Mouse (Mus musculus) kidney, postnatal 0 days (tissue): Measurements from ENCODE around the gene Olfr642. TPM values are rescaled to one million over a fixed set of nuclear protein-coding genes. Genes with fewer than 3 reads are reported as not detected.

Source experiments
- ATAC-seq: fragments of 200-750 bp; cut with Nextera tagmentation; replicated peaks from 2 replicates; pipeline ENCODE4 v1.8.0; 2017; ENCODE audit warnings: low read depth, moderate number of reproducible peaks, moderate TSS enrichment, moderate library complexity; ENCODE audit not compliant: low FRiP score
- DNase-seq: peaks from one replicate; pipeline ENCODE4 v3.0.0-alpha.2; 2016; ENCODE audit warnings: low spot score
- H3K27ac ChIP-seq: fragments of 300-500 bp; sonication (generic); 2 replicates; pipeline ENCODE4 v1.5.1; 2014; ENCODE audit warnings: mild to moderate bottlenecking
- H3K27me3 ChIP-seq: fragments of 300-500 bp; sonication (generic); 2 replicates; pipeline ENCODE4 v1.6.1; 2014; ENCODE audit warnings: low read length, mixed read lengths; ENCODE audit not compliant: insufficient read depth
- H3K36me3 ChIP-seq: fragments of 300-500 bp; sonication (generic); 2 replicates; pipeline ENCODE4 v1.6.1; 2014; ENCODE audit warnings: low read length, mixed read lengths; ENCODE audit not compliant: insufficient read depth
- H3K4me1 ChIP-seq: fragments of 300-500 bp; sonication (generic); replicated peaks from 2 replicates; pipeline ENCODE4 v1.6.1; 2014; ENCODE audit warnings: antibody characterized with exemption, low read length, mixed read lengths; ENCODE audit not compliant: insufficient read depth
- H3K4me2 ChIP-seq: fragments of 300-500 bp; sonication (generic); 2 replicates; pipeline ENCODE4 v1.6.1; 2014; ENCODE audit warnings: mild to moderate bottlenecking, low read length, moderate library complexity, mixed read lengths
- H3K4me3 ChIP-seq: fragments of 300-500 bp; sonication (generic); replicated peaks from 2 replicates; pipeline ENCODE4 v1.5.1; 2014; ENCODE audit warnings: low read depth, low read length
- H3K9ac ChIP-seq: fragments of 300-500 bp; sonication (generic); 2 replicates; pipeline ENCODE4 v1.6.1; 2014; ENCODE audit warnings: low read depth, low read length
- H3K9me3 ChIP-seq: fragments of 300-500 bp; sonication (generic); replicated peaks from 2 replicates; pipeline ENCODE4 v1.6.1; 2016; ENCODE audit warnings: low read length, inconsistent platforms, mixed read lengths
- CTCF ChIP-seq: IDR thresholded peaks from 2 replicates; pipeline ENCODE4 v1.5.1; 2016; ENCODE audit warnings: antibody characterized with exemption, low read depth, mild to moderate bottlenecking, moderate library complexity
- WGBS: fragments of 180-500 bp; shearing (Covaris S2); extraction: QIAGEN DNeasy Blood & Tissue Kit; methylation state at CpG from one replicate; pipeline ENCODE4 v1.1.7; 2014; 5-methylcytosine and 5-hydroxymethylcytosine counted together
- polyA plus RNA-seq: library from polyadenylated mRNA; unstranded; fragments of >200 nt; fragmentation: Nextera tagmentation; extraction: Ambion mirVana; gene quantifications from 2 replicates; pipeline ENCODE4 v1.2.1, GENCODE M21; 2015

The Olfr642 gene
- polyA plus RNA-seq, 1 experiment from 2014 or later: not detected

GRCm38 (mm10) chr7:104026978-104027377 is 25.5 kb downstream of the Olfr642 start:
- H3K4me1 ChIP-seq: no peaks in the 10 kb centered on the region
- ATAC-seq (no peak), DNase-seq (no peak)
- WGBS: 78% methylated on average over 3 of the region's 3 CpGs
- no peaks in the 10 kb centered on the region for H3K27me3 ChIP-seq
- H3K9ac ChIP-seq: no peak overlapping the region
- H3K36me3 ChIP-seq: no peaks in the 10 kb centered on the region
- H3K4me2 ChIP-seq: no peak overlapping the region
- H3K4me3 ChIP-seq: no peak overlapping the region
- TF ChIP-seq CTCF: no peak
- no peak overlapping the region for H3K27ac ChIP-seq
- no peaks in the 10 kb centered on the region for H3K9me3 ChIP-seq

- H3K4me3 ChIP-seq: no peak within 1 kb of the TSS
These were observed 27.0 kb downstream of the Olfr642 start, which contains the start of gene Olfr640 for GRCm38 (mm10) chr7:104025473-104025872. Olfr640 (minus strand) TSS chr7:104025573.

DNA sequence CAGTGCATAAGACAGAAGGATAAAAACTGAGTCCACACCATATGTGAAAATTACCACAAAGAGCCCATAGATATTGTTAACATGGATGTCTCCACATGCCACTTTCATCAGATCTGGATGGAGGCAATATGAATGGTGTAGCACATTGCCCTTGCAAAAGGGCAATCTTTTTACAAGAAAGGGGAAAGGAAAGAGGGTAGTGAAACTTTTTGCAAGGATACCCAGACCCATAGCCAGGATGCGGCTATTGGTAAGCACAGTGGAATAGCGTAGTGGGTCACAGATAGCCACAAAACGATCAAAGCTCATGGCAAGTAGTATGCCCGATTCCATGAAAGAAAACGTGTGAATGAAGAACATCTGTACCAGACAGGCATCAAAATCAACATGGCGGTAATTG is 30.8 kb downstream of the Olfr642 start:
- ATAC-seq (no peak), DNase-seq (no peak)
- Histone ChIP-seq H3K36me3 (no peaks in the 10 kb centered on the region), H3K4me3 (no peak overlapping the region), H3K4me1 (no peaks in the 10 kb centered on the region), H3K9me3 (no peaks in the 10 kb centered on the region), H3K9ac (no peak overlapping the region), H3K27me3 (no peaks in the 10 kb centered on the region), H3K4me2 (no peak overlapping the region), H3K27ac (no peak overlapping the region)
- WGBS: 89% methylated on average over 6 of the region's 6 CpGs
- TF ChIP-seq CTCF: no peak

More at GRCm38 (mm10) chr7:104025473-104025872, 27.0 kb downstream of the Olfr642 start, which contains the start of gene Olfr640:
- TF ChIP-seq CTCF: no peak
- no peaks in the 10 kb centered on the region for H3K36me3 ChIP-seq
- DNase-seq: no peak
- H3K27me3 ChIP-seq: no peaks in the 10 kb centered on the region
- no peak within 1 kb of the TSS for H3K4me2 ChIP-seq
- 76% methylated on average over 6 of the region's 6 CpGs for WGBS
- ATAC-seq: no peak
- H3K27ac ChIP-seq: no peak within 1 kb of the TSS
- no peak within 1 kb of the TSS for H3K9ac ChIP-seq
- no peaks in the 10 kb centered on the region for H3K4me1 ChIP-seq
- no peaks in the 10 kb centered on the region for H3K9me3 ChIP-seq

DNA sequence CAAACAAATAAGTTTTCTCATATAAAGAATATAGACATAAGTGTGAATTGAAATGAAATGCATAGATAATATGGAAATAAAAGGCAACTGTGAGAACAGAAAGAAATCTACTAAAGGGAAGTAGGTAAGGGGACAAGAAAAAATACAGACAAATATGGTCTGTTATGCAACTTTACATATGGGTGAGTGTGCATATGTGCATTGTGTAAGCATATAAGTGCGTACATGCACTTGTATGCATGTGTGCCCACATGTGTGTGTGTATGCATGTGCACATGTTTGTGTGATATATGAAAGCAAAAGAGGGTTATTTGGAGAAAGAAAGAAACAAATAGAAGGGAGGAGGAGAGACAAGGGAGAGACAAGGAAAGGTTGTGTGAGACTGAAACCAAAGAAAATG is 33.5 kb downstream of the Olfr642 start:
- no peak for TF ChIP-seq CTCF
- WGBS: 74% methylated on average over 1 of the region's 1 CpGs

GRCm38 (mm10) chr7:104017203-104017602 is 35.3 kb downstream of the Olfr642 start, which contains the start of gene Olfr639:
Olfr639 (minus strand) TSS chr7:104017303.
- DNase-seq (no peak), ATAC-seq (no peak)
- Histone ChIP-seq H3K4me1 (no peaks in the 10 kb centered on the region), H3K9ac (no peak within 1 kb of the TSS), H3K4me2 (no peak within 1 kb of the TSS), H3K4me3 (no peak within 1 kb of the TSS), H3K27ac (no peak within 1 kb of the TSS), H3K9me3 (no peaks in the 10 kb centered on the region), H3K36me3 (no peaks in the 10 kb centered on the region), H3K27me3 (no peaks in the 10 kb centered on the region)
- no peak for TF ChIP-seq CTCF

More for the DNA sequence above, 33.5 kb downstream of the Olfr642 start:
- ATAC-seq: no peak
- no peaks in the 10 kb centered on the region for H3K4me1 ChIP-seq
- no peak for DNase-seq
- H3K27me3 ChIP-seq: no peaks in the 10 kb centered on the region
- no peak overlapping the region for H3K4me3 ChIP-seq
- no peak overlapping the region for H3K4me2 ChIP-seq
- H3K9ac ChIP-seq: no peak overlapping the region
- H3K36me3 ChIP-seq: no peaks in the 10 kb centered on the region
- H3K9me3 ChIP-seq: no peaks in the 10 kb centered on the region
- H3K27ac ChIP-seq: no peak overlapping the region

- Histone ChIP-seq H3K36me3 (no peaks in the 10 kb centered on the region), H3K4me1 (no peaks in the 10 kb centered on the region), H3K27ac (no peak overlapping the region), H3K4me2 (no peak overlapping the region), H3K4me3 (no peak overlapping the region), H3K9me3 (no peaks in the 10 kb centered on the region), H3K9ac (no peak overlapping the region), H3K27me3 (no peaks in the 10 kb centered on the region)
- ATAC-seq: no peak
- TF ChIP-seq CTCF: no peak
- no peak for DNase-seq
These were observed 53.3 kb downstream of the Olfr642 start for GRCm38 (mm10) chr7:103999124-103999523.

- ATAC-seq: no peak
These were observed 54.0 kb downstream of the Olfr642 start, which contains the start of gene Olfr638 for GRCm38 (mm10) chr7:103998446-103998845. Olfr638 (plus strand) TSS chr7:103998746.

More at GRCm38 (mm10) chr7:103998446-103998845, 54.0 kb downstream of the Olfr642 start, which contains the start of gene Olfr638:
- Histone ChIP-seq H3K9ac (no peak within 1 kb of the TSS), H3K4me2 (no peak within 1 kb of the TSS), H3K4me3 (no peak within 1 kb of the TSS), H3K36me3 (no peaks in the 10 kb centered on the region), H3K27ac (no peak within 1 kb of the TSS), H3K27me3 (no peaks in the 10 kb centered on the region), H3K4me1 (no peaks in the 10 kb centered on the region), H3K9me3 (no peaks in the 10 kb centered on the region)
- TF ChIP-seq CTCF: no peak
- DNase-seq: no peak

Other genes starting within 250 kb of the Olfr642 start
- 402 and 408 TPM in 2 replicates for gene Hbb-bt, start 238.7 kb downstream of the Olfr642 start, polyA plus RNA-seq
- gene Hbb-bs, start 224.6 kb downstream of the Olfr642 start, polyA plus RNA-seq: 1,726 and 1,799 TPM in 2 replicates
- gene Hbb-bh2, start 212.1 kb downstream of the Olfr642 start, polyA plus RNA-seq: not detected in 2 replicates
- gene Hbb-bh1, start 209.5 kb downstream of the Olfr642 start, polyA plus RNA-seq: not detected in 2 replicates
- gene Hbb-y, start 199.4 kb downstream of the Olfr642 start, polyA plus RNA-seq: 0.38 and 0.54 TPM in 2 replicates
- not detected in 2 replicates for gene Olfr66, start 166.4 kb downstream of the Olfr642 start, polyA plus RNA-seq
- not detected in 2 replicates for gene Olfr64, start 158.2 kb downstream of the Olfr642 start, polyA plus RNA-seq
- gene Olfr65, start 149.2 kb downstream of the Olfr642 start, polyA plus RNA-seq: not detected in 2 replicates
- not detected in 2 replicates for gene Olfr631, start 123.8 kb downstream of the Olfr642 start, polyA plus RNA-seq
- gene Olfr632, start 118.3 kb downstream of the Olfr642 start, polyA plus RNA-seq: not detected in 2 replicates
- gene Olfr633, start 108.2 kb downstream of the Olfr642 start, polyA plus RNA-seq: not detected in 2 replicates
- gene Olfr635, start 81.5 kb downstream of the Olfr642 start, polyA plus RNA-seq: not detected in 2 replicates
- not detected in 2 replicates for gene Olfr638, start 53.9 kb downstream of the Olfr642 start, polyA plus RNA-seq
- 0.01 TPM in 1 of 2 replicates, not detected in the other for gene Olfr639, start 35.4 kb downstream of the Olfr642 start, polyA plus RNA-seq
- not detected in 2 replicates for gene Olfr640, start 27.1 kb downstream of the Olfr642 start, polyA plus RNA-seq
- not detected in 2 replicates for gene Olfr641, start 17.2 kb downstream of the Olfr642 start, polyA plus RNA-seq
- not detected in 2 replicates for gene 4930516K23Rik, start 8.8 kb upstream of the Olfr642 start, polyA plus RNA-seq
- not detected in 2 replicates for gene Olfr644, start 19.2 kb upstream of the Olfr642 start, polyA plus RNA-seq
- not detected in 2 replicates for gene Olfr645, start 32.8 kb upstream of the Olfr642 start, polyA plus RNA-seq
- gene Olfr646, start 52.2 kb upstream of the Olfr642 start, polyA plus RNA-seq: not detected in 2 replicates
- not detected in 2 replicates for gene Ubqln5, start 77.2 kb upstream of the Olfr642 start, polyA plus RNA-seq
- not detected in 2 replicates for gene Olfr643, start 84.7 kb upstream of the Olfr642 start, polyA plus RNA-seq
- gene Ubqln3, start 90.6 kb upstream of the Olfr642 start, polyA plus RNA-seq: not detected in 2 replicates
- not detected in 2 replicates for gene Ubqlnl, start 97.9 kb upstream of the Olfr642 start, polyA plus RNA-seq
- gene Olfm5, start 112.2 kb upstream of the Olfr642 start, polyA plus RNA-seq: not detected in 2 replicates
- 0.05 and 0.06 TPM in 2 replicates for gene Olfr648, start 130.7 kb upstream of the Olfr642 start, polyA plus RNA-seq
- not detected in 2 replicates for gene Olfr649, start 143.3 kb upstream of the Olfr642 start, polyA plus RNA-seq
- gene Trim6, start 166.1 kb upstream of the Olfr642 start, polyA plus RNA-seq: 0.64 and 0.79 TPM in 2 replicates
- 3.1 and 4.1 TPM in 2 replicates for gene Trim34a, start 191.8 kb upstream of the Olfr642 start, polyA plus RNA-seq
- 0.43 and 0.48 TPM in 2 replicates for gene Trim5, start 235.4 kb upstream of the Olfr642 start, polyA plus RNA-seq